Mouse (Mus musculus) heart, postnatal 36 days (tissue): ENCODE data around the gene Bcat2. TPM values are rescaled to one million over a fixed set of nuclear protein-coding genes. Genes with fewer than 3 reads are reported as not detected.

Experiments used
- total RNA-seq, 2 experiments: library from RNA; stranded (reverse); gene quantifications; 2 replicates each; pipeline ENCODE4 v1.2.3; 2021

Bcat2 gene
- total RNA-seq, 2 experiments from 2014 or later = 232 to 235 TPM

Other genes with a start within 250 kb of the Bcat2 start
- gene Trpm4, start 236.4 kb upstream of the Bcat2 start, total RNA-seq = 10 to 100 TPM; 24.6 to 27.4 TPM
- 100 to 1,000 TPM; 842 to 873 TPM for gene Hrc, start 234.9 kb upstream of the Bcat2 start, total RNA-seq
- not detected for gene Ppfia3, start 203.1 kb upstream of the Bcat2 start, total RNA-seq
- 1 to 10 TPM; 1.3 to 1.7 TPM for gene Lin7b, start 199.6 kb upstream of the Bcat2 start, total RNA-seq
- 10 to 100 TPM; 92.8 to 95.9 TPM for gene Snrnp70, start 174.4 kb upstream of the Bcat2 start, total RNA-seq
- gene Kcna7, start 164.5 kb upstream of the Bcat2 start, total RNA-seq = 1 to 10 TPM; 4.5 to 5.8 TPM
- gene Ntf5, start 156.5 kb upstream of the Bcat2 start, total RNA-seq = under 1 TPM in 1 of 2 experiments, not detected in 1; 0.30 TPM
- gene Lhb, start 149.3 kb upstream of the Bcat2 start, total RNA-seq = not detected
- 100 to 1,000 TPM in 1 of 2 experiments, 10 to 100 TPM in 1; 96.0 to 102 TPM for gene Gys1, start 135.3 kb upstream of the Bcat2 start, total RNA-seq
- 10 to 100 TPM; 22.5 to 23.7 TPM for gene Ruvbl2, start 132.1 kb upstream of the Bcat2 start, total RNA-seq
- 100 to 1,000 TPM; 246 to 262 TPM for gene Ftl1, start 110.3 kb upstream of the Bcat2 start, total RNA-seq
- gene Bax, start 103.3 kb upstream of the Bcat2 start, total RNA-seq = 10 to 100 TPM; 26.9 to 28.5 TPM
- gene Tulp2, start 88.3 kb upstream of the Bcat2 start, total RNA-seq = under 1 TPM in 1 of 2 experiments, not detected in 1; 0.16 TPM
- gene Gm45808, start 83.3 kb upstream of the Bcat2 start, total RNA-seq = 1 to 10 TPM; 5.4 to 5.8 TPM
- 1 to 10 TPM; 7.6 to 7.7 TPM for gene Dhdh, start 81.3 kb upstream of the Bcat2 start, total RNA-seq
- gene Nucb1, start 59.7 kb upstream of the Bcat2 start, total RNA-seq = 100 to 1,000 TPM; 140 to 148 TPM
- gene Ppp1r15a, start 43.9 kb upstream of the Bcat2 start, total RNA-seq = 10 to 100 TPM; 32.0 to 32.9 TPM
- gene Plekha4, start 43.8 kb upstream of the Bcat2 start, total RNA-seq = 1 to 10 TPM; 2.7 to 3.2 TPM
- gene Hsd17b14, start 15.3 kb upstream of the Bcat2 start, total RNA-seq = under 1 TPM; 0.41 to 0.67 TPM
- gene Fgf21, start 45.3 kb downstream of the Bcat2 start, total RNA-seq = not detected
- not detected for gene Fut1, start 47.1 kb downstream of the Bcat2 start, total RNA-seq
- gene Izumo1, start 51.7 kb downstream of the Bcat2 start, total RNA-seq = under 1 TPM in 1 of 2 experiments, not detected in 1; 0.30 TPM
- 10 to 100 TPM; 30.0 to 31.8 TPM for gene Rasip1, start 57.3 kb downstream of the Bcat2 start, total RNA-seq
- gene Mamstr, start 69.8 kb downstream of the Bcat2 start, total RNA-seq = 1 to 10 TPM; 4.3 to 7.5 TPM
- 1 to 10 TPM in 1 of 2 experiments, under 1 TPM in 1; 0.28 to 2.0 TPM for gene Fut2, start 96.2 kb downstream of the Bcat2 start, total RNA-seq
- under 1 TPM in 1 of 2 experiments, not detected in 1; 0.22 TPM for gene Ntn5, start 113.9 kb downstream of the Bcat2 start, total RNA-seq
- under 1 TPM in 1 of 2 experiments, not detected in 1; 0.22 TPM for gene Sec1, start 124.2 kb downstream of the Bcat2 start, total RNA-seq
- 1 to 10 TPM; 6.2 to 6.7 TPM for gene Car11, start 129.7 kb downstream of the Bcat2 start, total RNA-seq
- 100 to 1,000 TPM in 1 of 2 experiments, 10 to 100 TPM in 1; 44.4 to 158 TPM for gene Dbp, start 134.9 kb downstream of the Bcat2 start, total RNA-seq
- 100 to 1,000 TPM; 550 to 591 TPM for gene Rpl18, start 145.3 kb downstream of the Bcat2 start, total RNA-seq
- gene Sphk2, start 147.8 kb downstream of the Bcat2 start, total RNA-seq = 10 to 100 TPM; 16.2 to 18.7 TPM
- under 1 TPM; 0.17 to 0.30 TPM for gene Fam83e, start 151.1 kb downstream of the Bcat2 start, total RNA-seq
- gene Spaca4, start 155.7 kb downstream of the Bcat2 start, total RNA-seq = not detected
- gene Lmtk3, start 213.6 kb downstream of the Bcat2 start, total RNA-seq = under 1 TPM; 0.14 TPM
- not detected for gene Sult2b1, start 214.5 kb downstream of the Bcat2 start, total RNA-seq
- 10 to 100 TPM; 67.2 to 73.0 TPM for gene Cyth2, start 244.4 kb downstream of the Bcat2 start, total RNA-seq